Mouse (Mus musculus) thymus, postnatal 4 days (tissue): ENCODE results near the gene Vgll3.

ENCODE experiments used
- DNase-seq: peaks from one replicate; pipeline ENCODE4 v3.0.0; 2021

Vgll3 gene

DNA sequence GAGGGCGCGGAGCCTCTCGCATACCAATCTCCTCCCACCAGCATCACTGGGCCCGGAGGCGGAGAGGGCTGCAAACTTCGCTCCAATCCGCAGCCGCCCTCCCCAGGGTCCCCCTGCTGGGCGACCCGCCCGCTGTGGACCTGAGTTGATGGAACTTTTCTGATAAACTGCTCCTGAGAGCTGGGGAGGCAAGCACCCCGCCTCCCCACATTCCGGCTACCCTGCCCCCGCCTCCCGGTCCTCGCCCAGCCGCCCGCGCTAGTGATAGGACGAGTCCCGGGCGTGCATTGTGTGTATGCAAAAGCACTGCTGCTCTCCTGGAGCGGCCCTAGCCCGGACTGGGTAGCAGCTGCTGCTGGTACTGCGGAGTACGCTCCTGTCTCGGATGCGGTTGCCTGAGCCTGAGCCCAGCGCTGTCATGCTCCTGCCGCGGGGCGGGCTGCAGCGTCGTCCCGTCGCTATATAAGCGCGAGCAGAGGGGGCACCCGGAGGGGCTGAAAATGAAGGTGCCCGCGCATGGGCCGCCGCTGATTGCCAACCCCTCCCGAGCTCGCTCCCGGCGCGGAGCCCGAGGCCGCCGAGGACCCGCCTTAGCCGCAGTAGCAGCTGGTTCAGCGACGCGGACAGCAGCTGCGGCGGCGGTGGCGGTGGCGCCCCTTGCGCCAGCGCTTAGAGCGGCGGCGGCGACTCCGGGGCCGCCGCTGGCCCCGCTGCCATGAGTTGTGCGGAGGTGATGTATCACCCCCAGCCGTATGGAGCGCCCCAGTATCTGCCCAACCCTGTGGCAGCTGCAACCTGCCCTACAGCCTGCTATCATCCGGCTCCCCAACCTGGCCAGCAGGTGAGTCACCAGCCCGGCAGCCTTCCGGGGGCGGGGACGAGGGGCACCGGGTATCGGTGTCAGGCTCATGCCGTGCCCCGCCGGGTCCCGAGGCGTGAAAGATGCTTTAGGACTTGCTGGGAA lies at the start of gene Vgll3:
TSS of gene Vgll3 (plus strand) at position 340 of the 964 bp plus-strand sequence.
- DNase-seq = peak; percentile 24

DNA sequence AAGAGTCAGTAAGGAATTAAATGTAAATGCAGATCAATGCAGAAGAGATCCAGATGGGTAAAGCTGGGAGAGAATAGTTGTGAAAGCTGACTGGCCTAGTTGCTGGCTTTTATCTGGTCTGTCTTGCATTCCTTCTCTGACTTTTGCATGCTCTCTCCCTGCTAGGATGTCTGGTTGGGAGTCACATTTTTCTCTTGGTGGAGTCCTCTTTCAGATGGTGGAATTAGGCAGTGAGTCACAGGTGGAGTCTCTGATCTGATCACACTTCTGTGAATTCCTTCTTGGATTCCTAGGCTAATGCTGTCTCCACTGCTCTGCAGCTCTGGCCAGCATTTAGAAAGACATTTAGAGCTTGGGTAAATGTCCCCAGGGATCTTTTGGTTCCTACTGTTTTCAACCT lies 49.1 kb upstream of the Vgll3 start:
- DNase-seq = no peak

DNA sequence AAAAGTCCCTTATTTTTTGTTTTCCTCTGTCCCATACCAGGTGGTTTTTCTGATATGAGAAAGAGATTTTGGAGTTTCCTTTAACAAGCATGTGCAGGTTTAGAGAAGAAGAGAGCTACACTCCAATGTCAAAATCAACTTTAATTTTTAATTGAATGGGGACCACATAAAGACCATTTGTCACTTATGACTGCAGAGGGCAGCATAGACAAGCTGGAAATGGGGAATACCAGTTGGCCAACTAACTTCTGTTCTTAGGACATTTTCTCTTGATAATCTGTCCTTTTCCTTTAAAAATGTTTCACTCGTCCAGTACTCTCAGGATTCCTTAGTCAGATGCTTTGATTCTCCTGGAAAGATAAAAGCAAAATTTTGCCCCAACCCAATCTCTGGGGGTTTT lies 29.1 kb upstream of the Vgll3 start:
- DNase-seq = no peak

DNA sequence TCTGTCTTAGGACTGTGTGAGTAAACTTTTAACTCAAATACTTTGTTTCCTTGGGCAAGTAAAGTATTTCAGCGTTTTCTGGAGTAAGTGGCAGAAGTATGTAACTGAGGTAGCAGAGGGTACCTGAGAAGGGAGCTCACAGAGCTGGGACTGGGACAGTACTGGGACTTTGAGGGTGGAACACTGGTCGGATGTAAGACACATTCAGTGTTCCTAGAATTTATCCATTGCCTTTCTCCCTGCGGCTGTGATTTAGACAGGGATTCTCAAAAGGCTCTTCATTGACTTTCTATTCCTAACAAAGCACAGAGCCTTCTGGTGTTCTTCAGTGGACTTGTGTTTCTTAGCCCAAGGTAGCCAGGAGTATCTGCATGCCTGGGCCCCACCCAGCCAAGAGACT lies 1.0 kb downstream of the Vgll3 start:
- no peak for DNase-seq

DNA sequence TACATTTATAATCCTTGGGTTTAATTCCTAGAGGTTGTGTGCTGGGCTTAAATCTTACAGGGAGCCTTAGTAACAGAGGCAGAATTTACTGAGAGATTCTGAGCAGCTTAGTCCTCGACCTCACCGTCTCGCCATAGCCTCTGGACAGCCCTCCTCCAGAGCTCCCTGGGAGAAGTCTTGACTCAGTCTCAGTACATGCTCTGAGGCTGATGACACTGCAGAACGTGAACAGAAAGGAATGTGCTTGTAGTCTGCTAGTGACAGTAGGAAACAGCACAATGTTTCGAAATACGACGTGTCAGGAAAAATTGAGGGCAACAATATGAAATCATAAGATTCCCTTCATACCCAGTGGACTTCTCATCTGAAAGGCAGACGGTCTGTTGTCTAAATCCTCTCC lies 3.7 kb downstream of the Vgll3 start:
- no peak for DNase-seq

DNA sequence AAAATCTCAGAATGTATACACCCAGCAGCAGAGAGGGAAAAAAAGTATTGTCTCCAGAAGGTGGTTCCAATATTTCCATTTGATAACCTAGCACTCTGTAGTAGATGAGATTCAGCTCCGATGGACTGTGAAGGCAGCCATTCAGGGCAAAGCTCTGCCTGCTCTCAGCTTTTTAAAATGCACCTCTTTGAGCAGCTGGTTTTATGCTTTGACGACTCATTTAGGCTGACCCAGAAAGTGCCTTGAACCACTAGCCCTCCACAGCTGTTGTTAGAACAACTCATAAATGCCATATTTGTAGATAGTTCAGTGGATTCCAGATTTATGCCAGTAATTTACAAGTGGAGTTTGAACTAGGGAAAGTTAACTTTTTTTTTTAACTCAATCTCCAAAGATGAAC lies 5.7 kb downstream of the Vgll3 start:
- DNase-seq = no peak

DNA sequence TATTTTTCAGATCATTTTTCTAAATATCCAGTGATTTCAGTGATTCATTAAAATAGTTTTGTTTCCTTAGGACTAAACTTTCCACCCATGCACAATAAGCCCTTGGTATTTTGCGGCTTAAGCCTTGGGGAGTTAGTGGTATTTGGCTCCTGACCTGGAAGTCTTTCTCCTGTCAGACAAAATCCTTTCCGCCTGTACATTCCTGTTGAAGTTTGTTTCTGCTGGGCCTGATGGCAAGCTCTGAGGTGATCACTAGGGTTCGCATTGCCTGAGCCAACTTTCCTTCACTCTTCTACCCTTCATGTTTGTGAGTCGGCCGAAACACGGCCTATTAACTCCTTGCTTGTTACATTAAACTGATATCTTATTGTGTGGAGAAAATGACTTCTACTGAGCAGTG lies 8.7 kb downstream of the Vgll3 start:
- no peak for DNase-seq

DNA sequence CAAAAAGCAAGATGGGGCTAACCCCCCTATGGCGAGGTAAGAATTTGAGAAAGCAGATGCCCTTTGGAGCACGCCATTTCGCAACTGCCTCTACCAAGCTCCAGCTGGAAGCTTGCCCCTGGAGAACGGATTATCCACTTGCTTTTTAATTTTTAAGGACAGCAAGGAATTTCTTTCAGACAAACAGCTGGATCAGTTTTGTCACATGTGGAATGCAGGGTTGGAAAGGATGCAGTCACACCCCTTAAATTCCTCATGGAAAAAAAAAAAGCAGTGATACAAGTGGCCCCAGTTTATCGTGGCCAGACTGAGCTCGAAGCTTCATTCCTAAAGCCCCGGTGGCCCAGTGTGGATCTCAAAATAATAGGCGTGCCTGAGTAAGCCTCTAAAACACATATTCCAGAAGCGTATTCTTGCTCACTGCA lies 13.1 kb downstream of the Vgll3 start:
- DNase-seq = no peak

DNA sequence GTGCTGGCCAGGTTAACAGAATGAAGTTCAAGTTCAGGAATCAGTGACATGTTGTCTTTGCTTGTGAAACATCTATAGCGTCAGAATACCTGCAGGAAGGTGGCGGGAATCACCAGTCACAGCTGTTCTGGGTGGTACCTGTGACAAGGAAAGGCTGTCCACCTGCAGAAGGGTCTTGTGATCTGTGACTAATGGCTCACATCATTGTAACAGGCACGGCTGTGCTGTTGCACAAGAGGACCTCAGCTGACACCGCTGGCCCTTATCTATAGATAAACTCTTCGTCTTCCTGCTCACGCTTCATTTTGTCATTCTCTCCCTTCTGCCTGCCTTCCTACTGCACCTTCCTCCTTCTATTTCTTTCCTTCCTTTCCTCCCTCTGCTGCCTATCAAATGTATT lies 14.0 kb downstream of the Vgll3 start:
- DNase-seq = no peak

DNA sequence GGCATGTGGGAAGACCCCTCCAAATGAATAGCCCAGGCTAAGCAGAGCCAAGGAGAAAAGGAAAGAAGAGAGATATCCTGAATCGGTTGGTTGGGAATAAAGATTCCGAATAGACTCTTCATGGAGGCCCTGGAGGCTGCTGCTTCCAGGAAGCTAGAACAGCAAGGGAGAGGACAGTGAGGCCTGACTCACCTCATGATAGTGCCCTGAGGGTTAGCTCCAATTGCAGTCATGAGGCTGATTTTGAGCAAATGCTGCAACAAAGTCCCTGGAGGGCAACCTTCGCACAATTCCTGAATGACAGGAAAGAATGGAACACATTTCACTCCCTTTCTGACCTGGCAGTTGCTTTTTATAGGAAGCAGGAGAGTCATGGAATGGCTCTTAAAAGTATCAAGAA lies 19.7 kb downstream of the Vgll3 start:
- DNase-seq = no peak

DNA sequence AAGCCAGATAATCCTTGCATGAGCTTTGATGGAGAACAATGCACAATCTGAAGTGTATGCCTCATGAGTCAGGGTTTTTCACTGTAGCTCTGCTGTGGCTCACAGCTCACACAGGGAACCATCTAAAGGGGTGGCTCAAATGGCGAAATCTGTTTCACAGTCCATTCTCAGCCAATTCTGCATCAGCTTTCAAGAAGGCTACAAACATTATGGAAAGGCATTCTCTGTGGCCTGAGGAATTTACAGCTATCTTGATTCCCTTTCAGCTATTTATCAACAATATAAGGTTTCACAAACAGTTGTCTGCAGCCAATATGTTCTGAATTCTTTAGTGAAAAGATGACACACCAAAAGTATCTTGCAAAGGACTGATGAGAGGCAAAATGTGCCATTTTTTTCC lies 35.1 kb downstream of the Vgll3 start:
- no peak for DNase-seq

DNA sequence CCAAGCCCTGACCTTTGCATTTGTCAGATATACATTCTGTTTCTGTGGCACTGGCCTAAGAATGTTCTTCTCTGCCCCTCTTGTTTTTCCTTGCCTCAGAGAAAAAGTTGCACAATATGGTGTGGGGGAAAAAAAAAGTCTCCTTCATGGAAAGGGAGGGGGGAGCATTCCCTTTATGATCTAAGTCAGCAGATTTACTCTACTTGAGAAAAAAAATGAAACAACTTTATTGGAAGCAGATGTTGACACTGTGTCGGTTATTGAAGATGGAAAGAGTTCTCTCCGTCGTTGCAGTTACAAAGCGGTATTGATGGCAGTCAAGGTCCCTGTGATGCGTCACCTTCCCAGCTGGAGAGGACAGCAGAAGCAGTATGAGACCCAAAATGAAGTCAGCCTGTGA lies 49.4 kb downstream of the Vgll3 start:
- no peak for DNase-seq

DNA sequence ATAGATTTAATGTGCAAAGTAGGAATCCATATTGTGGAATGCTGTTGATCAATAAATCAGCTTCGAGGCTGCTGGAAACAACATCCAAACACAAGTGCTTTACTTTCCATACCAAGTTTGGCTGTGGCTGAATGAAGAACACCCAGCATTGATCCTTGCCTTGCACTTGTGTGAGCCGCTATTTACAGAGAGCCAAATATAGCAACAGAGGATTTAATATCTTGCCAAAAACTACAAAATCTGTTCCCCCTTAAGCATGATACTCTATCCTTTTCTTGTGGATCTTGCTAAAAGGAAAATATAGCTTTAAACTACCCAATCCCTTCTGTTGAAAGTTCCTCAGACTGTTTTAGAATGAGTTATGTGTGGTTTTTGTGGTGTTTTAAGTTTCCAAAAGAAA lies 52.9 kb downstream of the Vgll3 start:
- DNase-seq = no peak

DNA sequence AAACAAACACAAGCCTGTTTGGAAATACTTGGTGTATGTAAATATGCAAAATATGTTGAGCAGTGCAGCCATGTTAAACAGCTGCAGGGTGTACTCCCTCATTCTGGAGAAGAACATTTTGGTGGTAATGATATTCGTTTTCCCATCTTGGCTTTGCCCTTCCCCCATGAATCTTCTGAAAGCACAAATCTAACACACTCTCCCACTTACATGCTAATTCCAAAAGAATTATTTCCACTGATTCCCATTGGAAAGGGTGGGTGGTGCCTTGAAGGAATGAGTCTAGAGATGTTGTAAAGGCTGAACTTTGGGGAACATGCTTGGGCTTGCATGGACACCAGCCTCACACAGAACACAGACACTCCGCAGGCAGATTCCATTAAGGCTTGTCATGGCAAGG lies 53.9 kb downstream of the Vgll3 start:
- DNase-seq = no peak

DNA sequence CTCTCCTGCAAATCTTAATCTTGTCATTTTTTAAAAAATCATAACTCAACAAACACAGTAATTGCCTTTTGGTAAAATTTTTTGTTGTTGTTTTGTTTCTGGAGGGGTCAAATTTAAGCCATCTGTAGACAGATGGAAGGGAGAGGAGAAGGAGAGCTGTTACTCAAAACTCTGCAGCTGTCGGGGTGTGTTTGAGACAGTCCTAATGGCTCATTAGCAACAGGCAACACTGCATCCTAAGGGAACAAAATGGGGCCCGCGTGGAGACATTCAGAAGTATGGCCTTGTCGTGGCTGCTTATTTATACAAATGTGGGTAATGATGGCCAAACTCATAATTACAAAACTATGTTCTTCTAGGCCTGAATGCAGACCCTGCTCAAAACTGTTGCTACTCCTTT lies 73.9 kb downstream of the Vgll3 start:
- DNase-seq = no peak
